Mouse (Mus musculus) kidney, adult 9 months (tissue): ENCODE measurements at regions not wholly inside any gene's neighbourhood (a gene's known extent, or its start where the extent isn't known, plus 50 kb on each side); places are given as distances from the start of the nearest gene placed in this dataset.

Experiments
- DNase-seq: peaks from one replicate; pipeline ENCODE4 v3.0.0; 2022

DNA sequence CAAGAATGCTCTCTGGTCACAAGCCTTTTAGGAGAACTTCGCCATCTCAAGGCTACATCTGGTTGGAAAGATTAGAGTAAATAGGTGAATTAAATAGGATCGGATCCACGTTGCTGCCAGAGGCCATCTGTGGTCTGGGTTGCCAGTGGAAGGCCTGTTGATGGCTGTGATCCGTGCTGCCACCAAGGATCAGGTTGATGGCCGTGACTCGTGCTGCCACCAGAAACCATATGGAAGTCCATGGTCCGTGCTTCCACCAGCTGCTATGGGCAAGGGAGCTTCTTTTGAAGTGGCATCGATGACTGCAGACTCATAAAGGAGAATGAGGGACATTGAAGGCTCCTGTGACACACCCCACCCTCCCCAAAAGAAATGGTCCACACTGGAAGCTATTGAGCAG is 79.6 kb downstream of the Atp1a1 start:
- no peak for DNase-seq

- peak; percentile 65 for DNase-seq
Measured at GRCm38 (mm10) chr3:101524444-101524843, 80.0 kb downstream of the Atp1a1 start.

DNA sequence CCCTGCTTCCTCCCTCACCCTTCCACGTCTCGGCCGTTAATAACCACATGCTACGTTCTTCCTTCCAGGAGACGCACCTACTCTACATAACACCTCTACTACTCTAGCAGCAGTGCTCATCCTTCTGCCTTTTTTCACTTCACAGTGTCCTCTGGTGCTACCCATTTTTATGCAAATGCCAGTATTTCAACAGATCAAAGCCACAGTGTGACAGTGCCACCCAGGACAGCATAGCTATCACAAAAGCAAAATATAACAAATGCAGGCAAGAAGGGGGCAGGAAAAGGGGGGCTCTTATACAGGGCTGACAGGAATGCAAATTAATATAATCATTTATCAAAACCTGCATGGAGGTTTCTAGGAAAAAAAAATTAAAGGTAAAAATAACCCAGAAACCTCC is 81.2 kb downstream of the Atp1a1 start:
- DNase-seq, result no peak

- peak; percentile 80 for DNase-seq
Measured at GRCm38 (mm10) chr3:101522246-101522920, 82.1 kb downstream of the Atp1a1 start.

DNA sequence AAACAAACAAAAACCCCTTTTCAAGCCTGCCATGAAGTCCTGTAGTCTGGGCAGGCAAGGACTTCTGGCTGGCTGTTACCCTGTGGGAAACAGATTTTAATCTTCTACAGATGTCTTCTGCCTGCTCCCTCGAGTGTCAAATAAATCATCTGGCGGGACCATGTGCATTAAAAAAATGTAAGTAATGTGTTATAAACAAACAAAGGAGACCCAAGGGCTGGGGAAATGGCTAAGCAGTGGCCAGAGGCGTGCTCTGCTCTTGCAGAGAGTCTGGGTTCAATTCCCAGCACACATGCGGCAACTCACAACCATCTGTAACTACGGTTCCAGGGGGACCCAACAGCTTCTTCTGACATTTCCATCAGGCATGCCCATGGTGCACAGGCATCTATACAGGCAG is 83.3 kb downstream of the Atp1a1 start:
- no peak for DNase-seq

GRCm38 (mm10) chr3:101520115-101520514 is 84.4 kb downstream of the Atp1a1 start:
- no peak for DNase-seq

- no peak for DNase-seq
Measured at GRCm38 (mm10) chr3:101519551-101519950, 84.9 kb downstream of the Atp1a1 start.

DNA sequence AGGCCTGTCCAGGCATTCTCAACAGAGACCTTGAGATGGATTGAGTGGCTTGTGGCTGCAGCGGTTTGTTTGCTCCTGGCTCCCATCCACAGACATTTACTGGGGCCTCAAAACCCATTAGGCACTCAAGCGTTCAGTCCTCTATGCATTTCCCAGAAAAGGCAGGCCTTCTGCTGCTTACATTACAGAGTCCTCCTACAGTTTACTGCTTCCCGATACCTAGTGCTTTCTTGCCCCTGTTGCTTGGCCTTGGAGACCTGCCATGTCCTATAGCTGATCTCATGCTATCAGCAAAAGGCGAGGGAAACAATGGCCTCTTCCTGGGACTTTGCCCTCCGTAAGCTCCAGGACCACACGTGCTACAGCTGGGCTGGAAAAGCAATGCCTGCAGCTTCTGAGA is 85.7 kb downstream of the Atp1a1 start:
- DNase-seq, result no peak

GRCm38 (mm10) chr3:101517547-101517946 is 86.9 kb downstream of the Atp1a1 start:
- DNase-seq, result peak; percentile 66

GRCm38 (mm10) chr3:101516781-101517499 is 87.5 kb downstream of the Atp1a1 start:
- peak; percentile 97 for DNase-seq

DNA sequence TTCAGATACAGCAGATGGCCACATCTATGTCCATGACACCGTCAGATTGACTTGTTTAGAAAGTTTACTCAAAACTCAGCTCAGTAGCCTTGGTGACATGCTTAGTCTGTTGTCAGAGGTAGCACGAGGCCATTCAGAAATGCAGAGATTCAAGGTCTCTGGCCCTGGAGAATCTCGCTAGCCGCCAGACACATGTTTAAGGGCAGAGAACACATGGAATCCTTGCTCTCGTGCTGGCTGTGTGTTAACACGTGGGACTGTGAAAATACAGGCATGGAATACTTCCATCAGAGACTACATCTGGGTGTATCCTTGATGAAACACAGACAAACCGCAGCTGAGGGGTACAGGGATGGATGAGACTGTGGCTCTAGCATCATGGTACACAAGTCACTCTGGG is 88.9 kb downstream of the Atp1a1 start:
- no peak for DNase-seq

DNA sequence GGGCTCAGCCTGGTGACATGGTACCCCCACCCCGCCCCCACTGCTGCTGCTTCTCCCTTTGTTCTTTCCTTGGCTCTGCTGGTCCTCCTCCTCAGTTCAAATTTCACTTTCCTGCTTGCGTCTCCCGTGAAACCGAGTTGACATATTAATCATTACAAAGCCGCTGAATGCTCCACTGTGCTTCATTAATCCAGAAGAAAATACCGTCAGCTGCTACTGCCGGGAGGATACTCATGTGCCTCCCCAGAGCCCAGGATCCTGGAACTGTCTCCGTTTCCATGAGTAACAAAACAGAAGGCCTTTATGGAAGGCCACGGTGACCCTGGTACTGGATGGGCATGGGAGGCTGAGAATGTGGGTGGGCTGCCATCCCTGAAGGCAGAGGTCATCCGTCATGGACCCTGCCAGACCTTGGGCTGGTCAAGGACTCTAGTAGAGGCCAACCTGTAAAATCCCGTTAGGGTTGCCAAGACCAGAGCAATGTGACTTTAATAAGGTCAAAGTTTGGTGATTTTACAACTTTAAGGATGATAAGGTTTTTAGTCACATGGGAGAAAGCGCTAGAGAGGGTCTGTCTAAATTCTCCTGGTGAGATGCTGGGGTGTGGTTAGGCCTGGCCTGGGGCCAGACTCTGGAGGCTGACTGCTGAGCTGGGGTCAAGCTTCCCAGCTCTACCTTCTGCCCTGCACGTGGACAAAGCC is 90.7 kb downstream of the Atp1a1 start:
- peak; percentile 93 for DNase-seq
